Mouse (Mus musculus) thymus, adult 2 months (tissue): ENCODE data around the gene Dusp22.

Source experiments
- CTCF ChIP-seq: fragments of 200-500 bp; IDR thresholded peaks from 2 replicates; pipeline ENCODE4 v1.5.1; 2012; ENCODE audit warnings: mild to moderate bottlenecking, control low read depth, low read length, moderate library complexity, borderline replicate concordance; ENCODE audit not compliant: control insufficient read depth, poor library complexity, insufficient read depth; ENCODE audit errors: extremely low read depth
- POLR2A ChIP-seq: fragments of 200-500 bp; IDR thresholded peaks from 2 replicates; pipeline ENCODE4 v1.6.1; 2012; ENCODE audit warnings: mild to moderate bottlenecking, low read length, control low read depth, moderate library complexity; ENCODE audit not compliant: control insufficient read depth, poor library complexity, insufficient read depth; ENCODE audit errors: extremely low read depth

DNA sequence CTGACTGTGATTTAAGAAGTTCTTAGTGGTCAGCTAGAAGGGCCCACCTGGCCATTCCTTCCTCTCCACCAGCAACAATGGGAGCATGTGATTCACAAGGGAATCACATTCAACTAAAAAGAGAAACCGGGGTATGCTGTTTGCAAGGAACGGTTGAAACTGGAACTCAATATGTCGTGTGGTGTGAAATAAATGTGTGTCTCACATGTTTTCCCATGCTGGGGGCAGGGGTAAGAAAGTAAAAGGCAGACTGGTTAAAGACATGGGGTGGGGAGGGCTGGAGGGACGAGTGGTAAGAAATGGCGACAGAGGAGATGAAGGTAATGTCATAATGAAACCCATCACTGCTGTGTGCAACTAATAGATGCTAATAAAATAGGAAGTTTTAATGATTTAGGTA, 87.3 kb downstream of the Dusp22 start:
- TF ChIP-seq CTCF (no peak), POLR2A (no peak)
